ENCODE assay signal across 15 mouse cellular contexts in genomic region chr13:82129777-82130735, GRCm38 (mm10).
A peak's percentile ranks its signal among the peaks of the same experiment; 100 is the strongest.
DNase-seq lines count a peak whose midpoint lies in the region; ATAC-seq and TF ChIP-seq lines count a peak whose summit lies in the region.
"Had no signal": no experiment of that assay in that cellular context is flagged by ENCODE, and none has a peak within 500 bp of the region (broad histone marks: within the 10 kb centered on the region; RNA-seq: fewer than 3 reads in every experiment).

No protein-coding gene starts in this region.

- no peaks in the 10 kb centered on the region for H3K36me3 ChIP-seq in hindbrain, embryonic 16.5 days (ENCODE audit: control insufficient read depth, insufficient read depth, low read length)
- H3K36me3 ChIP-seq in midbrain, postnatal 0 days (ENCODE audit: insufficient read depth, low read length): no peaks in the 10 kb centered on the region
- H3K36me3 ChIP-seq: heart, embryonic 15.5 days had no signal

- 32% methylated on average over 7 of the region's 7 CpGs for WGBS in hindbrain, embryonic 16.5 days
- WGBS in midbrain, postnatal 0 days: 13% methylated on average over 7 of the region's 7 CpGs

- no peak overlapping the region for H3K4me3 ChIP-seq in hindbrain, embryonic 16.5 days (ENCODE audit: low read length)
- no peak overlapping the region for H3K4me3 ChIP-seq in midbrain, postnatal 0 days (ENCODE audit: low read depth, low read length)
- H3K4me3 ChIP-seq: erythroblast, embryonic 14.5 days; heart, embryonic 15.5 days had no signal

- peak; percentile 3 for DNase-seq in embryo, embryonic 11 days
- DNase-seq in embryo, embryonic 9.5 days (ENCODE audit: extremely low spot score): no peak
- DNase-seq in layer of hippocampus, adult 9-11 months: peak; percentile 16
- no peak for DNase-seq in layer of hippocampus, adult 9-10 months (ENCODE audit: low spot score)
- peak; percentile 1 for DNase-seq in midbrain, postnatal 0 days (ENCODE audit: low spot score)
- no peak for DNase-seq in heart, postnatal 14 days
- DNase-seq: cerebellum, postnatal 36 days; gastrocnemius, postnatal 25 days; kidney, postnatal 36 days; thymus, adult 2 months had no signal

- H3K27me3 ChIP-seq in hindbrain, embryonic 16.5 days (replicated peaks; ENCODE audit: control insufficient read depth, insufficient read depth, low read length): no peaks in the 10 kb centered on the region
- no peaks in the 10 kb centered on the region for H3K27me3 ChIP-seq in midbrain, postnatal 0 days (ENCODE audit: insufficient read depth, low read length)
- H3K27me3 ChIP-seq: heart, embryonic 15.5 days had no signal

- 0 out of 2 replicates have a peak, but pooled peaks have one; percentile 58 for ATAC-seq in hindbrain, embryonic 16.5 days
- peak; percentile 52; the same call in 1 of the 2 replicates for ATAC-seq in midbrain, postnatal 0 days (ENCODE audit: low FRiP score)
- ATAC-seq in megakaryocyte, adult 5-6 weeks (ENCODE audit: poor library complexity, severe bottlenecking): no peak

- no peak overlapping the region for H3K27ac ChIP-seq in hindbrain, embryonic 16.5 days (ENCODE audit: low read depth, low read length)
- 0 out of 2 replicates have a peak overlapping the region, but pooled peaks have one; percentile 18 for H3K27ac ChIP-seq in midbrain, postnatal 0 days (ENCODE audit: low read depth, low read length)
- H3K27ac ChIP-seq: heart, embryonic 15.5 days; liver, embryonic 14.5 days had no signal

- no peak overlapping the region for H3K9ac ChIP-seq in hindbrain, embryonic 16.5 days (ENCODE audit: low read depth, low read length)
- no peak overlapping the region for H3K9ac ChIP-seq in midbrain, postnatal 0 days (replicated peaks; ENCODE audit: low read length, poor library complexity, severe bottlenecking)
- H3K9ac ChIP-seq: heart, embryonic 15.5 days; liver, embryonic 14.5 days had no signal

- no peaks in the 10 kb centered on the region for H3K9me3 ChIP-seq in hindbrain, embryonic 16.5 days (ENCODE audit: control insufficient read depth, low read length)
- no peaks in the 10 kb centered on the region for H3K9me3 ChIP-seq in midbrain, postnatal 0 days (ENCODE audit: low read length)
- H3K9me3 ChIP-seq: heart, embryonic 15.5 days had no signal

- intact Hi-C loops in heart, postnatal 14 days (cut with DNase I): no loop called here

- no peak for TF ChIP-seq CTCF in midbrain, postnatal 0 days (IDR thresholded peaks at IDR 0.05)

- no peaks in the 10 kb centered on the region for H3K4me1 ChIP-seq in hindbrain, embryonic 16.5 days (ENCODE audit: control insufficient read depth, insufficient read depth, low read depth, low read length)
- H3K4me1 ChIP-seq in midbrain, postnatal 0 days (ENCODE audit: insufficient read depth, low read length): no peaks in the 10 kb centered on the region
- H3K4me1 ChIP-seq: heart, embryonic 15.5 days had no signal

- H3K4me2 ChIP-seq in hindbrain, embryonic 16.5 days (ENCODE audit: low read length): no peak overlapping the region
- no peak overlapping the region for H3K4me2 ChIP-seq in midbrain, postnatal 0 days (ENCODE audit: low read depth, low read length, poor library complexity, severe bottlenecking)
- H3K4me2 ChIP-seq: heart, embryonic 15.5 days had no signal

Comparison
In these comparisons a context has a peak if more than half of its experiments do, and no peak if none do; other contexts are left out.
1. DNase-seq: peak in embryo, embryonic 11 days (single experiment), layer of hippocampus, adult 9-11 months (single experiment) and midbrain, postnatal 0 days (single experiment); none in embryo, embryonic 9.5 days (single experiment), layer of hippocampus, adult 9-10 months (single experiment) and heart, postnatal 14 days (0 of 2).